Mouse (Mus musculus) heart, embryonic 10.5 days (tissue): Measurements from ENCODE around the gene Gm8126. TPM values are rescaled to one million over a fixed set of nuclear protein-coding genes. Genes with fewer than 3 reads are reported as not detected.
"Not testable (repeated sequence)": the region's sequence is repeated elsewhere in the genome, so short reads cannot be mapped to it uniquely, and the experiment has no call there.

Source experiments
- DNase-seq: peaks from one replicate; pipeline ENCODE4 v3.0.0-alpha.2; 2017; ENCODE audit warnings: low spot score
- H3K27ac ChIP-seq: fragments of 300-500 bp; sonication (generic); 2 replicates; pipeline ENCODE4 v1.5.1; 2016; ENCODE audit warnings: mild to moderate bottlenecking
- H3K27me3 ChIP-seq: fragments of 300-500 bp; sonication (generic); 2 replicates; pipeline ENCODE4 v1.6.1; 2016; ENCODE audit warnings: mild to moderate bottlenecking; ENCODE audit not compliant: poor library complexity, insufficient read depth, severe bottlenecking
- H3K36me3 ChIP-seq: fragments of 300-500 bp; sonication (generic); 2 replicates; pipeline ENCODE4 v1.6.1; 2016; ENCODE audit warnings: mild to moderate bottlenecking, moderate library complexity
- H3K4me1 ChIP-seq: fragments of 300-500 bp; sonication (generic); 2 replicates; pipeline ENCODE4 v1.6.1; 2016; ENCODE audit warnings: mild to moderate bottlenecking
- H3K4me3 ChIP-seq: fragments of 300-500 bp; sonication (generic); 2 replicates; pipeline ENCODE4 v1.5.1; 2016; ENCODE audit warnings: mild to moderate bottlenecking, moderate library complexity
- H3K9me3 ChIP-seq: fragments of 300-500 bp; sonication (generic); 2 replicates; pipeline ENCODE4 v1.6.1; 2016; ENCODE audit warnings: mild to moderate bottlenecking, moderate library complexity
- WGBS: fragments of 180-500 bp; shearing (Covaris S2); methylation state at CpG from one replicate; pipeline ENCODE4 v1.1.7; 2016; 5-methylcytosine and 5-hydroxymethylcytosine counted together
- polyA plus RNA-seq: library from polyadenylated mRNA; unstranded; fragments of >200 nt; fragmentation: Nextera tagmentation; extraction: Ambion mirVana; gene quantifications from 2 replicates; pipeline ENCODE4 v1.2.1, GENCODE M21; 2016

The Gm8126 gene
- not detected in 2 replicates for polyA plus RNA-seq

DNA sequence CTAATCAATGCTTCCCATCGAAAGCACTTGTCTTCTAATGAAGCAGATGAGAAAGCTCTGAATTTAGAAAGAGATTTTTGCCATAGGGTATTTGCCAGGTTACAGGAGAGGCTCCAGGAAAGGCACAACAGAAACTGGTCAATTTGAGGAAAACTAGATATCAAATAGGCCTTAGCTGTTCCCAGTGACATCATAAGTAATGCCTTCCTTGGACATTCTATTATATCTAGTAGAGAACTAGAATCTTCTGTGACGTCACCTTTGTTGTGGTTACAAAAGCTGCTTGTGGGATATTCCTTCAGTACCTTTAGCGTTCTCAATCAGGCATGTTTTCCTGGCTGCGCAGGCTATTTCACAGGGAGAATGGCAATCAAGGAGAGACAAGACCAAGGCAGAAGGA, at the start of gene Gm8126:
Gene Gm8126, plus strand, starts transcription at position 301 of the 400 bp plus-strand sequence.
- not testable (repeated sequence) for H3K36me3 ChIP-seq, H3K4me3 ChIP-seq, DNase-seq, H3K9me3 ChIP-seq, H3K4me1 ChIP-seq, H3K27me3 ChIP-seq, H3K27ac ChIP-seq
- WGBS, result 92% methylated on average over 3 of the region's 4 CpGs

DNA sequence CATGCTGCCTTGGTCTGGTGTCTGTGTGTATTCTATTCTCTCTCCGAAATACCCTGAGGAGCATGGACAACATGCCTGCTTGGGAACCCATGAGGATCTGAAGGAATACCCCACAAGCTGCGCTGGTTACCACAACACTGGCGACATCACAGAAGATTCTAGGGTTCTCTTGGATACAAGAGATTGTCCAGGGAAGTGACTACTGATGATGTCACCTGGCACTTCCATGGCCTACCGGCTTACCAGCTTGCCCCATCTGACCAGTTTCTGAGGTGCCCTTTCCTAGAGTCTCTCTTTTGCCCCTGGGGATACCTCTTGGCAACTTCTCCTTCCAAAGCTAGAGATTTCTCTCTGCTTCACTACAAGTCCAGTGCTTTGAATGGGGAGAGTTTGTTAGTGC, 23.2 kb upstream of the Gm8126 start, which contains the start of gene Gm8122:
Gene Gm8122, minus strand, starts transcription at position 101 of the 400 bp plus-strand sequence.
- H3K4me1 ChIP-seq, H3K27ac ChIP-seq, H3K27me3 ChIP-seq, H3K4me3 ChIP-seq, H3K36me3 ChIP-seq, H3K9me3 ChIP-seq, DNase-seq: not testable (repeated sequence)
- WGBS, result 92% methylated on average over 3 of the region's 4 CpGs

DNA sequence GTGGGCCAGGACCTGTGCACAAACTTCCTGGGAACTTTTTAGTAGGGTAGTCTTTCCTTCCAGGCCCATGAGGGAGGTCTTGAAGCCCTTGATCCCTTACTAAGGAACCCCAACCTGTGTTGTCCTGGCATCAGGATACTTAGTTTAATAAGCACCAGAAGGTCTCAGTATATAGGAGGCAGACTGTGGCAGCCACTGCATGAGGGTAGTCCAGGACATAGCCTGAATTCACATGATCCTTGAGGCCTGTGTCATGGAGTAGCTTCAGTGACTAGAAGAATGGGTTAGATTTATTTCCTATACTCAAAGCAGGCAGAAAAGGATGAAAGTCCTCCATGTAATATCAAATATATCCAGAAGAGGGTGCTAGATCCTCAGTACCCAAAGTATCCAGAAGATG, 20.7 kb upstream of the Gm8126 start:
- not testable (repeated sequence) for H3K36me3 ChIP-seq, H3K4me3 ChIP-seq, H3K9me3 ChIP-seq, H3K27me3 ChIP-seq, DNase-seq, H3K4me1 ChIP-seq, H3K27ac ChIP-seq

DNA sequence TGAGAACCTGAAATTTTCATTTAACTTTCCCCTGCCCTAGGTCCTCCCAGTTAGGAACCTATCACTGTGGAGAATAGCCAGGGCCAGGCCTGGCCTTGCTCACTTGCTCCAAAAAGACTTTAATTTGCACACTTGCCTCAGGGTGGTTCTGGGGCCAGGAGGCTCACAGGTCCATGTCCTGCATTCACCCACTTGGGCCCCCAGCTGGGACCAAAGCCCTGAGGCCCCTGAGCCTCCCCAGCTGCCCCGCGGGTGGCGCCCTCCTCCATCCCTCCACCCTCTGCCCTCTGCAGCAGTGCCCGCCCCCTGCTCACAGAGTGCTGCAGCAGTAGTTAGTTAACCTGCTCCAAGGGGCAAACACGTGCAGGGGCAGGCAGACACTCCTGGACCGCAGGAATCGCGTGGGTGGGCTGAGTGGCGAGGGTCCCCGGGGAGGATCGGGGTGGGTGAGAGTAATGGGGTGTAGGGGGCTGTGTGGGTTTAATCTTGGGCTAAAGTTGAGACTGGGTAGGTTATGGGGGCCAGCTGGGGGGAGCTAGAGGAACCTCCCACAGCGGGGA, 8.8 kb upstream of the Gm8126 start:
- H3K36me3 ChIP-seq, H3K9me3 ChIP-seq, DNase-seq, H3K4me1 ChIP-seq, H3K4me3 ChIP-seq, H3K27ac ChIP-seq, H3K27me3 ChIP-seq: not testable (repeated sequence)
- WGBS, result 20% methylated on average over 11 of the region's 12 CpGs

DNA sequence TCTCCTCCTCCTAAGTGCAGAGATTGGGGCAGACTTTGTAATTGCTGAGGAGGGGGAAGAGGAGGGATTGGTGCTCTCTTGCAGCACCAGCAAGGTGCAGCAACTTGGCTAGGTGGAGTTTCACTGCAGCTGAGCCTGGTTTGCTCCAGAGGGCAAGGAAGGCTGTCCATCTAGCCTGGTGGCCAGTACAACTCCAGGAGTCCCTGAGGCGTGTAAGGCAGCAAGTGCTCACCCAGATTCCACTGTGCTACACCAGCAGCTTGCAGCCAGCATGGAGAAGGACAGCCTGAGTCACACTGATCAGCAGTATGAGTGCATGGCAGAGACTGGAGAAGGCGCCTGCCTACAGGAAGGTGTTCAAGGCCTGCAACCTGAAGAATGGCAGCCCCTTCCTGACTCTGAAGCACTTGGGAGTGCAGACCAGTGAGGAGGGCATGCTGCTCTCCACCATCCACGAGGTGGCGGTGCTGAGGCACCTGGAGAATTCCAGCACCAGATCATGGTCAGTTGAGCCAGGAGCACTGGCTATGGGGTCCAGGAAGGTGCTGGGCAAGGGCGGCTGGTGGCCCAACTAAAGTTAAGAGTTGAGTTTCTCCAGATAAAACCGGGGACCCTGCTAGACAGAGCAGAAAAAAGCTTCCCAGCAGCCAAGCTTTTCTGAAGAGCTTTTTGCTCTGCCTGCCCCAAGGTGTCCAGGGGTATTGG, 7.7 kb upstream of the Gm8126 start:
- H3K4me3 ChIP-seq, H3K9me3 ChIP-seq, H3K27ac ChIP-seq, H3K4me1 ChIP-seq, H3K27me3 ChIP-seq, H3K36me3 ChIP-seq: not testable (repeated sequence)
- whole genome bisulfite sequencing, result 27% methylated on average over 5 of the region's 6 CpGs
- DNase-seq, result peak; percentile 36

DNA sequence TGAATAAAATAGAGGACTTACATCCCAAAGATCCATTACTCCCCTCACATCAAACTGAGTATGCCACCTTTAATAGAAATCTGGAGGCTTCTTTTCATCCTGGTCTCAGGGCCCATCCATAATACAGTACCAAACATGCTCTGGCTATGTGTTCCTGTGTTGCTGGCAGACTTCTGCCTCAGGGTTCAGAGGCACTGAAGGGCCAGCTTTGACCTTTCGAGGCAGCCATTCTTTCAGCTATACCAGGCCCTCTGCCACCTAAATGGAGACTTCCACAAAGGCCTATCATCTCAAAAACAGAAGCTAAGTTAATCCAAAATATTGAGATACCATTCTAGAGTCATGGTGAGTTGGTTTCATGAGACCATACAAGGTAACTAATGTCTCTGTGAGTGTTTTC, 1.9 kb upstream of the Gm8126 start:
- H3K27me3 ChIP-seq, H3K9me3 ChIP-seq, H3K27ac ChIP-seq, H3K4me3 ChIP-seq, H3K4me1 ChIP-seq, H3K36me3 ChIP-seq, DNase-seq: not testable (repeated sequence)
- 71% methylated on average over 1 of the region's 1 CpGs for WGBS

DNA sequence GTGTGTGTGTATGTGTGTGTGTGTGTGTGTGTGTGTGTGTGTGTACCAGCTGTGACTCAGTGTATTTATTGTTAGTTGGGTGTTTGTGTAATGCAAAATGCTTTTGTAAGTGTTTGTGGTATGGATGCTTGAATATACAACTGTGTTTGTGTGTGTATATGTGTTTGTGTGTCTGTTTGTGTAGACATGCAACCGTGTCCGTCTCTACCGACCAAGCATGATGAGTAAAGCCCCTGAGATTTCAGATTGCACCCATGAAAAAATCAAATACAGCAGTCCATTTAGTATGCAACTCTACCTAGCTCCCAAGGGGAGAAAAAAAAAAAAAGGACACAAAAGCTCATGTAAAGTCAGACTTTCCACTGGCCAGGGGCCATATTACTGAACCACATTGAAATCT, 5.0 kb downstream of the Gm8126 start:
- not testable (repeated sequence) for H3K4me3 ChIP-seq, H3K27me3 ChIP-seq, H3K9me3 ChIP-seq, H3K27ac ChIP-seq, H3K4me1 ChIP-seq, DNase-seq, H3K36me3 ChIP-seq
- 88% methylated on average over 3 of the region's 3 CpGs for WGBS

DNA sequence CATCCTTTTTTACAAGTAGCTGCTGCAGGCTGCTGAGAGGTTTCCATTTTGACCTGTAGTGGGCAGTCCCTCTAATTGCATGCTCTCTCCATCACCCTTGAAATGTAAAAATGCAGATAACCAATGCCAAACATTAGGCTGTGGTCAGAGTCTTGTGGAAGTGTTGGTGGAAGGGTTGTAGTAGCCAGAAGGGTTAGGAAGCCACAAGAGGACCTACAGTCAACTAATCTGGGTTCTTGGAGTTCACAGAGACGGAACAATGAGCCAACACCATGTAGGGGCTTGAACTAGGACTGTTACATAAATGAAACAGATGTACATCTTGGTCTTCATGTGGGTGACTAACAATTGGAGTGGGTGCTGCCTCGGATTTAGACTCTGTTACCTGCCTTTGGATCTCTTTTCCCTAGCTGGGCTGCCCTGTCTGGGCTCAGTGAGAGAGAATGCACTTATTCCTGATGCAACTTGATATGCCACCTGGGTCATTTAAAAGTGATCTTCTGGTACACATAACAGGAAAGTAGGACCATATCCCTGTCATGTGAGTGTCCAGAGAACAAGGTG, 10.2 kb downstream of the Gm8126 start:
- H3K9me3 ChIP-seq, H3K4me3 ChIP-seq, H3K4me1 ChIP-seq, H3K27ac ChIP-seq, H3K36me3 ChIP-seq, H3K27me3 ChIP-seq: not testable (repeated sequence)
- peak; percentile 33 for DNase-seq
- WGBS, result 57% methylated on average over 2 of the region's 2 CpGs

DNA sequence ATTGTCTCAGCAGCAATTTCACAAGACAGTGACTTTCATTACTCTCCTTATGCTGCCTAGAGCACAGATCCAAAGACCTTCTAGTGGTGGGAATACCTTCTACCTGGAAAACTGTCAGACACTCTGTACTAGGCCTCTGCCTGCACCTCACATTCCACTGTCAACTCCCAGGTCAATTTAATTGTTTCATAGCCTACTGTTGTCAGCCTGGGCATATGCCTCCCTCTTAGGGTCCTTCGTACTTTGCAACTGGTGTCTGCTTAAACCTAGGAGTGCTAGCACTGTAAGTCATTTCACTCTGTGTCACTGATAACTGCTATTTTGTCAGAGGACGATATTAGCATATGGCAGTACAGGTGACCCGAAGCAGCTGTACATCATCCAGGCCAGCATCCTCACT, 10.8 kb downstream of the Gm8126 start:
- DNase-seq, H3K36me3 ChIP-seq, H3K27me3 ChIP-seq, H3K9me3 ChIP-seq, H3K4me1 ChIP-seq, H3K27ac ChIP-seq, H3K4me3 ChIP-seq: not testable (repeated sequence)
- WGBS, result 72% methylated on average over 3 of the region's 3 CpGs

DNA sequence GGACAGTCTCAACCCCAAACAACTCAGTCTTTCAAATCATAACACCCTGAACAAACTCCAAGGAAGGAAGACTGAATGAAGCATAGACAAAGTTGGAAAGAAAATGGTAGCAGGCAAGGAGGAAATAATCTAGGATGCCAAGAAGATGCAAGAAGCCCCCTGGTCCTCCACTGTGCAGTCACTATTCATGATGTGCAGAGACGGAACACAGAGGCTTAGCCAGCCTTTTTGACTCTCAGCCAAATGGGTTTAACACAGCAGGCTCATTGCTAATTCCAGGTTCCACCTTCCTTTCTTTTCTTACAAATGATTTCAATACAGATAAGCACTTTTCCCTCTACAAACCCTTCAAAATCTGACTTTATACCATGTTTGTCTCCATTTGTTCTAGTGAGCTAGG, 14.7 kb downstream of the Gm8126 start:
- DNase-seq, result peak; percentile 30
- not testable (repeated sequence) for H3K4me1 ChIP-seq, H3K27ac ChIP-seq, H3K36me3 ChIP-seq, H3K4me3 ChIP-seq, H3K27me3 ChIP-seq, H3K9me3 ChIP-seq
- WGBS, result 79% methylated on average over 1 of the region's 1 CpGs

DNA sequence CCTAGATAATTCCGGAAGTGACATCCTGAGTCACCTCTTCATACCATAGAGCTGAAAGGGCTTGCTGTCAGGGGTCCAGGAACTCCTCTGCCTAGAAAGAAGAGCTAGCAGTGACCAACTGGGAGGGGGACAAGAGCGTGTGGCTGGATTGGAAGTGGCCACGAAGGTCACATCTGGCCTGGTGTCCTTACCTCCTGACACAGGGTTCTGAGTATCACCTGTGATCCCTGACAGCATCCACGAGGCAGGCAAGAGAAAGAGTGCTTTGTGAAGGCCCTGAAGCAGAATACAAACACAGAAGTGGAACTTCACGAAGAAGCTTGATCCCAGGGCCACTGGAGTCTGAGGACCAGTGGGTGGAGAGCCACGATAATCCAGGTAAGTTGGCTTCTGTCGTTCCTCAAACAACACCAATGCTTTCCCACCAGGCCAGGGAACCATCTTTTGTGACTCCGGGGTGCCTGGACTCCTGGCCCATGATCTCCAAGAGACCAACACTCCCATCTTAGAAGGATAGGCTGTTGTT, 16.6 kb downstream of the Gm8126 start, which contains the start of gene Gm9732:
Gene Gm9732, plus strand, starts transcription at position 51 of the 526 bp plus-strand sequence.
- peak; percentile 62 for DNase-seq
- H3K4me1 ChIP-seq, H3K36me3 ChIP-seq, H3K27me3 ChIP-seq, H3K9me3 ChIP-seq, H3K27ac ChIP-seq, H3K4me3 ChIP-seq: not testable (repeated sequence)
- WGBS, result 81% methylated on average over 8 of the region's 8 CpGs

DNA sequence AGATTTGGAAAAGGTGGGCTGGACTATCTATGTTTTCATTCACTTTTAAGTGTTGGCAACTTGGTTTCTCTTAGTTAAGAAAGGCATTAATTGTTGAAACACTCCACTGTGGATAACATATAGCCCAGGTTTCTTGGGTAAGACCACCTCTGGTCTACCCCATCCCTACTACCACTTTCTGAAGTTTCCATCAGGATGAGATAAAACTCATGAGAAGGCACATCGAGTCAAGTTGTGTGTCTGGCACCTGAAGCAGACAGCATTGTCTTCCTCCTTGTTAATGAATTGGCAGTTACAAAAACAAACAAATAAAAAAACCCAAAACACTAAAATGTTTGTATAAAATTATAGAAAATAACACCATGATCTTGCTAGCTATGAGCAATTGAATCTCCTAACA, 17.3 kb downstream of the Gm8126 start:
- not testable (repeated sequence) for H3K4me1 ChIP-seq, H3K9me3 ChIP-seq, H3K4me3 ChIP-seq, H3K27ac ChIP-seq, DNase-seq, H3K27me3 ChIP-seq, H3K36me3 ChIP-seq
- WGBS, result 83% methylated on average over 1 of the region's 1 CpGs

DNA sequence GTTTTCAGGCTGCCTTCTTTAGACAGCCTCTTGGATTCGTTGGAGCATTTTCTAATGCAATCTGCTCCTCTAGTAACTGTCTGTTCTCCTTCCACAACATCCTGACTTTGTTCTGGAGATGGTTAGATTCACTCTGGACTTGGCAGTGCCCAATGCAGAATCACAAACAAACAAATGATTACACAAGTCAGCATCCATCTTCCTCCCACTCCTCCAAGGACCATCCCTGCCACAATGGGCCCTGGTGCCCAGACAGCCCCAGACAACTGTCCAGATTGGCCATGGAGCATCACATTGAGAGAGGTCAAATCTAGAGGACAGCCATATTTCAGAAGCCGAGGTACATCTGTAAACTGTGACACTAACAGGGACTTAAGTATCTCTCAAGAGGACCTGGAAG, 19.0 kb downstream of the Gm8126 start:
- not testable (repeated sequence) for H3K27me3 ChIP-seq, H3K36me3 ChIP-seq, H3K4me3 ChIP-seq, H3K4me1 ChIP-seq, H3K9me3 ChIP-seq, H3K27ac ChIP-seq
- DNase-seq, result peak; percentile 25
- WGBS, result 60% methylated on average over 2 of the region's 2 CpGs
